16 mouse cellular contexts compared by ENCODE assay signal in the genomic region with DNA sequence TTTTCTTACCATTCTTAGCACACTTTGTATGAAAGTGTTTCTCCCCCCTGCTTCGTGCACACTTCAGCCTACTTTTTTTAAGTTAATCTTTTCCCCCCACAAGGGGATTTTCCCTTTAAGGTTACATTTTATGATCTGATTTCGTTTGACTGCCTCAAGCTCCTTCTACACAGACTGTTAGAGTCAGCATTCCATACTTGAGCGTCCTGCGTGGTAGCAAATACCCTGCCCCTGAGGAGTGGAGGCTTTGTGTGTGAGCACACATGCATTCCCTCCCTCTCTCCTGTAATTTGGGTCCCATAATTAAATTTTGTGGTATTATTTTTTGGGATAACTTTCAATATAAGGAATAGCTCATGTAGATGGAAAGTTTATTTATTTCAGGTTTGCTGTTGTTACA.
DNase-seq lines count a peak whose midpoint lies in the region; ATAC-seq and TF ChIP-seq lines count a peak whose summit lies in the region.
"Had no signal": no experiment of that assay in that cellular context is flagged by ENCODE, and none has a peak within 500 bp of the region (broad histone marks: within the 10 kb centered on the region; RNA-seq: fewer than 3 reads in every experiment).

No protein-coding gene starts in this region.

- H3K4me3 ChIP-seq in heart, embryonic 15.5 days, result no peak overlapping the region
- no peak overlapping the region for H3K4me3 ChIP-seq in liver, adult 2 months (ENCODE audit: insufficient read depth, low read depth, low read length)
- H3K4me3 ChIP-seq in liver, embryonic 12.5 days, result no peak overlapping the region
- H3K4me3 ChIP-seq in stomach, postnatal 0 days (ENCODE audit: low read depth, low read length), result no peak overlapping the region
- no peak overlapping the region for H3K4me3 ChIP-seq in forebrain, embryonic 13.5 days
- H3K4me3 ChIP-seq: hindbrain, embryonic 10.5 days; liver, embryonic 13.5 days; midbrain, embryonic 13.5 days; neural tube, embryonic 13.5 days had no signal

- no peak for TF ChIP-seq POLR2A in liver, adult 2 months (IDR thresholded peaks at IDR 0.05; ENCODE audit: extremely low read depth, insufficient read depth, low read length)

- no peaks in the 10 kb centered on the region for H3K9me3 ChIP-seq in heart, embryonic 15.5 days (replicated peaks)
- no peaks in the 10 kb centered on the region for H3K9me3 ChIP-seq in liver, embryonic 12.5 days (replicated peaks)
- no peaks in the 10 kb centered on the region for H3K9me3 ChIP-seq in stomach, postnatal 0 days (ENCODE audit: control insufficient read depth, low read length)
- no peaks in the 10 kb centered on the region for H3K9me3 ChIP-seq in forebrain, embryonic 13.5 days (replicated peaks)
- H3K9me3 ChIP-seq: G1E; hindbrain, embryonic 10.5 days; liver, embryonic 13.5 days; midbrain, embryonic 13.5 days; neural tube, embryonic 13.5 days had no signal

- H3K27ac ChIP-seq in heart, embryonic 15.5 days, result 0 out of 2 replicates have a peak overlapping the region, but pooled peaks have one; percentile 0
- H3K27ac ChIP-seq in liver, adult 2 months (replicated peaks; ENCODE audit: insufficient read depth, low read depth, low read length), result 0 out of 2 replicates have a peak overlapping the region, but pooled peaks have one; percentile 35
- no peak overlapping the region for H3K27ac ChIP-seq in liver, embryonic 12.5 days
- H3K27ac ChIP-seq in stomach, postnatal 0 days (replicated peaks), result 0 out of 2 replicates have a peak overlapping the region, but pooled peaks have one; percentile 18
- no peak overlapping the region for H3K27ac ChIP-seq in forebrain, embryonic 13.5 days
- H3K27ac ChIP-seq: hindbrain, embryonic 10.5 days; liver, embryonic 13.5 days; midbrain, embryonic 13.5 days; neural tube, embryonic 13.5 days had no signal

- no peak overlapping the region for H3K9ac ChIP-seq in heart, embryonic 15.5 days
- H3K9ac ChIP-seq in liver, adult 2 months (ENCODE audit: low read depth, low read length), result no peak overlapping the region
- no peak overlapping the region for H3K9ac ChIP-seq in liver, embryonic 12.5 days
- H3K9ac ChIP-seq in stomach, postnatal 0 days (ENCODE audit: low read length), result no peak overlapping the region
- no peak overlapping the region for H3K9ac ChIP-seq in forebrain, embryonic 13.5 days
- H3K9ac ChIP-seq: liver, embryonic 13.5 days; midbrain, embryonic 13.5 days; neural tube, embryonic 13.5 days had no signal

- 37% methylated on average over 4 of the region's 4 CpGs for WGBS in heart, embryonic 15.5 days
- WGBS in liver, adult 2 months, result 49% methylated on average over 4 of the region's 4 CpGs
- 60% methylated on average over 4 of the region's 4 CpGs for WGBS in liver, embryonic 12.5 days (ENCODE audit: insufficient replicate concordance)
- 22% methylated on average over 4 of the region's 4 CpGs for WGBS in stomach, postnatal 0 days
- 63% methylated on average over 4 of the region's 4 CpGs for WGBS in forebrain, embryonic 13.5 days

- no peak for TF ChIP-seq EP300 in stomach, postnatal 0 days (optimal IDR thresholded peaks at IDR 0.05)

- H3K4me2 ChIP-seq in heart, embryonic 15.5 days, result no peak overlapping the region
- H3K4me2 ChIP-seq in liver, embryonic 12.5 days, result no peak overlapping the region
- no peak overlapping the region for H3K4me2 ChIP-seq in stomach, postnatal 0 days (replicated peaks; ENCODE audit: low read depth)
- no peak overlapping the region for H3K4me2 ChIP-seq in forebrain, embryonic 13.5 days
- H3K4me2 ChIP-seq: liver, embryonic 13.5 days; midbrain, embryonic 13.5 days; neural tube, embryonic 13.5 days had no signal

- no peak for TF ChIP-seq CTCF in liver, adult 2 months (IDR thresholded peaks at IDR 0.05; ENCODE audit: low read depth, low read length)
- no peak for TF ChIP-seq CTCF in stomach, postnatal 0 days (IDR thresholded peaks at IDR 0.05; ENCODE audit: low read depth)

- ATAC-seq in heart, embryonic 15.5 days (replicated peaks; ENCODE audit: insufficient number of reproducible peaks, insufficient read depth, low FRiP score, low read depth), result no peak
- ATAC-seq in liver, embryonic 12.5 days, result no peak
- ATAC-seq in inflammation-experienced regulatory T-cells, adult 6 months, result peak; percentile 33
- ATAC-seq in stomach, postnatal 0 days (ENCODE audit: low FRiP score, low TSS enrichment), result no peak
- ATAC-seq in forebrain, embryonic 13.5 days, result no peak
- ATAC-seq: midbrain, embryonic 13.5 days had no signal

- H3K4me1 ChIP-seq in heart, embryonic 15.5 days (replicated peaks), result peaks cover 34% of the 10 kb centered on the region
- peaks cover 11% of the 10 kb centered on the region for H3K4me1 ChIP-seq in liver, adult 2 months (ENCODE audit: control insufficient read depth, insufficient read depth, low read length)
- H3K4me1 ChIP-seq in liver, embryonic 12.5 days, result peaks cover 27% of the 10 kb centered on the region
- H3K4me1 ChIP-seq in stomach, postnatal 0 days (replicated peaks; ENCODE audit: control insufficient read depth, insufficient read depth), result peaks cover 8% of the 10 kb centered on the region
- H3K4me1 ChIP-seq in forebrain, embryonic 13.5 days, result no peaks in the 10 kb centered on the region

- peaks cover 23% of the 10 kb centered on the region for H3K79me2 ChIP-seq in liver, adult 2 months (ENCODE audit: control insufficient read depth, insufficient read depth, low read length)

- H3K27me3 ChIP-seq in heart, embryonic 15.5 days, result no peaks in the 10 kb centered on the region
- no peaks in the 10 kb centered on the region for H3K27me3 ChIP-seq in liver, adult 2 months (ENCODE audit: control insufficient read depth, insufficient read depth, low read length)
- no peaks in the 10 kb centered on the region for H3K27me3 ChIP-seq in liver, embryonic 12.5 days (replicated peaks)
- H3K27me3 ChIP-seq in stomach, postnatal 0 days (ENCODE audit: control insufficient read depth, insufficient read depth, low read length), result no peaks in the 10 kb centered on the region
- no peaks in the 10 kb centered on the region for H3K27me3 ChIP-seq in forebrain, embryonic 13.5 days
- H3K27me3 ChIP-seq: liver, embryonic 13.5 days; midbrain, embryonic 13.5 days; neural tube, embryonic 13.5 days had no signal

- H3K36me3 ChIP-seq in heart, embryonic 15.5 days, result no peaks in the 10 kb centered on the region
- H3K36me3 ChIP-seq in liver, adult 2 months (ENCODE audit: control insufficient read depth, insufficient read depth, low read length), result no peaks in the 10 kb centered on the region
- no peaks in the 10 kb centered on the region for H3K36me3 ChIP-seq in liver, embryonic 12.5 days
- H3K36me3 ChIP-seq in stomach, postnatal 0 days (ENCODE audit: control insufficient read depth, insufficient read depth, low read length), result no peaks in the 10 kb centered on the region
- H3K36me3 ChIP-seq in forebrain, embryonic 13.5 days (ENCODE audit: poor library complexity, severe bottlenecking), result no peaks in the 10 kb centered on the region
- H3K36me3 ChIP-seq: G1E; hindbrain, embryonic 10.5 days; liver, embryonic 13.5 days; midbrain, embryonic 13.5 days; neural tube, embryonic 13.5 days had no signal

- DNase-seq in heart, adult 18-20 months, result no peak
- DNase-seq in liver, adult 2 months (ENCODE audit: extremely low read depth, low read depth, low spot score), result no peak
- DNase-seq in stomach, postnatal 0 days (ENCODE audit: low spot score), result no peak
- DNase-seq: adrenal gland, postnatal 10 days; cerebellum, adult 8-10 months; liver, embryonic 13.5 days; lung, postnatal 4 days; thymus, postnatal 4 days had no signal

Comparison
In these comparisons a context has a peak if more than half of its experiments do, and no peak if none do; other contexts are left out.
1. H3K27ac ChIP-seq: peak in heart, embryonic 15.5 days (single experiment), liver, adult 2 months (single experiment) and stomach, postnatal 0 days (single experiment); none in liver, embryonic 12.5 days (single experiment) and forebrain, embryonic 13.5 days (single experiment).